Mouse (Mus musculus): ENCODE results near the gene Gm3952.

Gm3952 gene

GRCm38 (mm10) chr8:128798594-128798993, at the start of gene Gm3952:
Gene Gm3952, minus strand, starts transcription at chr8:128798694.
- no peak for DNase-seq (ENCODE audit: low spot score)

GRCm38 (mm10) chr8:128843749-128844148, 45.3 kb upstream of the Gm3952 start:
- DNase-seq (ENCODE audit: low spot score) = no peak

- no peak for DNase-seq (ENCODE audit: low spot score)
Observed at GRCm38 (mm10) chr8:128812521-128812920, 14.0 kb upstream of the Gm3952 start.

- no peak for DNase-seq (ENCODE audit: low spot score)
Observed at GRCm38 (mm10) chr8:128735692-128736091, 62.8 kb downstream of the Gm3952 start.

GRCm38 (mm10) chr8:128734118-128734517, 64.4 kb downstream of the Gm3952 start:
- DNase-seq (ENCODE audit: low spot score) = no peak

GRCm38 (mm10) chr8:128732254-128732653, 66.2 kb downstream of the Gm3952 start:
- DNase-seq (ENCODE audit: low spot score) = no peak

- DNase-seq (ENCODE audit: low spot score) = no peak
Observed at GRCm38 (mm10) chr8:128727213-128727612, 71.3 kb downstream of the Gm3952 start.

- no peak for DNase-seq (ENCODE audit: low spot score)
Observed at GRCm38 (mm10) chr8:128724819-128725218, 73.7 kb downstream of the Gm3952 start.

GRCm38 (mm10) chr8:128716184-128716583, 82.3 kb downstream of the Gm3952 start:
- DNase-seq (ENCODE audit: low spot score) = no peak

- DNase-seq (ENCODE audit: low spot score) = peak; percentile 46
Observed at GRCm38 (mm10) chr8:128709261-128709660, 89.2 kb downstream of the Gm3952 start.

GRCm38 (mm10) chr8:128704836-128705235, 93.7 kb downstream of the Gm3952 start:
- DNase-seq (ENCODE audit: low spot score) = no peak

GRCm38 (mm10) chr8:128704376-128704775, 94.1 kb downstream of the Gm3952 start:
- no peak for DNase-seq (ENCODE audit: low spot score)

GRCm38 (mm10) chr8:128697945-128698344, 100.5 kb downstream of the Gm3952 start:
- DNase-seq (ENCODE audit: low spot score) = no peak

- no peak for DNase-seq (ENCODE audit: low spot score)
Observed at GRCm38 (mm10) chr8:128696701-128697397, 101.6 kb downstream of the Gm3952 start.

All from testis, postnatal 14 days (tissue).